Mouse (Mus musculus): Measurements from ENCODE around the gene Rassf1.

Gene Rassf1

GRCm38 (mm10) chr9:107580501-107581317 is 29.4 kb downstream of the Rassf1 start, which contains the start of gene Hyal3:
Hyal3 (plus strand) TSS chr9:107580818.
- DNase-seq (ENCODE audit: low spot score), result peak; percentile 96

- DNase-seq (ENCODE audit: low spot score), result no peak
These were observed 30.2 kb downstream of the Rassf1 start for GRCm38 (mm10) chr9:107581584-107581983.

- no peak for DNase-seq (ENCODE audit: low spot score)
These were observed 31.2 kb downstream of the Rassf1 start for GRCm38 (mm10) chr9:107582509-107583062.

- no peak for DNase-seq (ENCODE audit: low spot score)
These were observed 31.8 kb downstream of the Rassf1 start for GRCm38 (mm10) chr9:107583174-107583573.

GRCm38 (mm10) chr9:107586504-107586903 is 35.1 kb downstream of the Rassf1 start:
- DNase-seq (ENCODE audit: low spot score), result no peak

- peak; percentile 99 for DNase-seq (ENCODE audit: low spot score)
These were observed 35.8 kb downstream of the Rassf1 start, which contains the start of gene Ifrd2 for GRCm38 (mm10) chr9:107586974-107587832. Ifrd2 (plus strand) TSS chr9:107587642.

- no peak for DNase-seq (ENCODE audit: low spot score)
These were observed 36.7 kb downstream of the Rassf1 start for GRCm38 (mm10) chr9:107587833-107588639.

GRCm38 (mm10) chr9:107590058-107590772 is 38.9 kb downstream of the Rassf1 start:
- DNase-seq (ENCODE audit: low spot score), result peak; percentile 89

GRCm38 (mm10) chr9:107590773-107591060 is 39.4 kb downstream of the Rassf1 start:
- no peak for DNase-seq (ENCODE audit: low spot score)

GRCm38 (mm10) chr9:107593101-107593976 is 42.0 kb downstream of the Rassf1 start:
- DNase-seq (ENCODE audit: low spot score), result no peak

- DNase-seq (ENCODE audit: low spot score), result no peak
These were observed 43.1 kb downstream of the Rassf1 start for GRCm38 (mm10) chr9:107594281-107595062.

GRCm38 (mm10) chr9:107596619-107597569 is 45.5 kb downstream of the Rassf1 start:
- DNase-seq (ENCODE audit: low spot score), result no peak

- no peak for DNase-seq (ENCODE audit: low spot score)
These were observed 47.0 kb downstream of the Rassf1 start for GRCm38 (mm10) chr9:107598385-107598784.

GRCm38 (mm10) chr9:107599433-107599832 is 48.1 kb downstream of the Rassf1 start:
- no peak for DNase-seq (ENCODE audit: low spot score)

GRCm38 (mm10) chr9:107599842-107600241 is 48.5 kb downstream of the Rassf1 start:
- DNase-seq (ENCODE audit: low spot score), result no peak

GRCm38 (mm10) chr9:107600745-107601144 is 49.4 kb downstream of the Rassf1 start:
- DNase-seq (ENCODE audit: low spot score), result no peak

- DNase-seq (ENCODE audit: low spot score), result no peak
These were observed 49.9 kb downstream of the Rassf1 start for GRCm38 (mm10) chr9:107601275-107601674.

- peak; percentile 93 for DNase-seq (ENCODE audit: low spot score)
These were observed 50.8 kb downstream of the Rassf1 start for GRCm38 (mm10) chr9:107602068-107602648.

Data from lung, postnatal 25 days (tissue).